17 mouse cellular contexts compared by ENCODE assay signal in the genomic region with DNA sequence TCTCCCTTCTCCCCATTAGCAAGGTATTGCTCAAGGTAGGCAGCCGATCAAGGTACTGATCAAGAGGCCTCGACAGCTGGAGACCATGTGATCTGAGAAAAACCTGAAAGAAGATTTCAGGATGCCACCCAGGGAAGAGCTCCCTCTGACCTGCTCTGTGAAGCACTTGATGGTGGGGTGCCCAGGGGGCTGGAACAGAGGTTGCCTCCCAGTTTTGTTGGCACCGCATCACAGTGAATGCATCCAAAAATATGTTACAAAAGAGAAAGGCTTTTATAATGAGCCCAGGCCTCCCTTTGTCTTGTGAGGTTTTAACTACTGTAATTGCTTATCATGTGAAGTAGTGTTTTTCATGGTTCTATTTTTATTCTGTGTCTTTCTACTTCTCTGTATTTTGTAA.
DNase-seq lines count a peak whose midpoint lies in the region; ATAC-seq and TF ChIP-seq lines count a peak whose summit lies in the region.
"Had no signal": no experiment of that assay in that cellular context is flagged by ENCODE, and none has a peak within 500 bp of the region (broad histone marks: within the 10 kb centered on the region; RNA-seq: fewer than 3 reads in every experiment).

No protein-coding gene starts in this region.

- no peak for TF ChIP-seq POLR2A in olfactory bulb, adult 2 months (IDR thresholded peaks at IDR 0.05; ENCODE audit: insufficient read depth, low read depth, low read length)

- H3K27ac ChIP-seq in forebrain, embryonic 16.5 days (ENCODE audit: low read length) = no peak overlapping the region
- H3K27ac ChIP-seq in forebrain, embryonic 15.5 days (replicated peaks) = no peak overlapping the region
- peak overlapping the region; percentile 69; the same call in 1 of the 2 replicates for H3K27ac ChIP-seq in layer of hippocampus, adult 2 months
- peak overlapping the region; percentile 66; the same call in 1 of the 2 replicates for H3K27ac ChIP-seq in olfactory bulb, adult 2 months (ENCODE audit: insufficient read depth, low read depth, low read length)
- H3K27ac ChIP-seq: hindbrain, embryonic 12.5 days; hindbrain, embryonic 15.5 days had no signal

- WGBS in forebrain, embryonic 16.5 days = 43% methylated on average over 3 of the region's 3 CpGs
- 58% methylated on average over 3 of the region's 3 CpGs for WGBS in forebrain, embryonic 15.5 days
- 30% methylated on average over 3 of the region's 3 CpGs for WGBS in olfactory bulb, adult 2 months

- peaks cover 15% of the 10 kb centered on the region for H3K4me1 ChIP-seq in forebrain, embryonic 16.5 days (replicated peaks; ENCODE audit: control insufficient read depth, insufficient read depth, low read length)
- H3K4me1 ChIP-seq in forebrain, embryonic 15.5 days = peaks cover 30% of the 10 kb centered on the region
- H3K4me1 ChIP-seq in olfactory bulb, adult 2 months (ENCODE audit: control insufficient read depth, insufficient read depth, low read length) = peaks cover 16% of the 10 kb centered on the region
- H3K4me1 ChIP-seq: hindbrain, embryonic 15.5 days had no signal

- no peak overlapping the region for H3K4me2 ChIP-seq in forebrain, embryonic 16.5 days (ENCODE audit: low read length)
- H3K4me2 ChIP-seq in forebrain, embryonic 15.5 days (replicated peaks) = no peak overlapping the region
- H3K4me2 ChIP-seq: heart, embryonic 11.5 days; hindbrain, embryonic 12.5 days; hindbrain, embryonic 15.5 days had no signal

- H3K9me3 ChIP-seq in forebrain, embryonic 16.5 days (ENCODE audit: control insufficient read depth, low read length) = no peaks in the 10 kb centered on the region
- H3K9me3 ChIP-seq in forebrain, embryonic 15.5 days = no peaks in the 10 kb centered on the region
- H3K9me3 ChIP-seq: hindbrain, embryonic 12.5 days; hindbrain, embryonic 15.5 days had no signal

- H3K4me3 ChIP-seq in forebrain, embryonic 16.5 days (replicated peaks; ENCODE audit: low read length) = no peak overlapping the region
- H3K4me3 ChIP-seq in forebrain, embryonic 15.5 days = no peak overlapping the region
- H3K4me3 ChIP-seq in layer of hippocampus, adult 2 months = no peak overlapping the region
- H3K4me3 ChIP-seq in olfactory bulb, adult 2 months (ENCODE audit: insufficient read depth, low read depth, low read length) = no peak overlapping the region
- H3K4me3 ChIP-seq: hindbrain, embryonic 12.5 days; hindbrain, embryonic 15.5 days had no signal

- TF ChIP-seq CTCF in layer of hippocampus, adult 2 months (conservative IDR thresholded peaks at IDR 0.05) = no peak
- no peak for TF ChIP-seq CTCF in olfactory bulb, adult 2 months (IDR thresholded peaks at IDR 0.05; ENCODE audit: insufficient read depth, low read depth, low read length)

- H3K36me3 ChIP-seq in forebrain, embryonic 16.5 days (ENCODE audit: control insufficient read depth, insufficient read depth) = no peaks in the 10 kb centered on the region
- H3K36me3 ChIP-seq in forebrain, embryonic 15.5 days = no peaks in the 10 kb centered on the region
- H3K36me3 ChIP-seq: hindbrain, embryonic 12.5 days; hindbrain, embryonic 15.5 days had no signal

- H3K9ac ChIP-seq in forebrain, embryonic 16.5 days (replicated peaks; ENCODE audit: low read depth, low read length) = no peak overlapping the region
- no peak overlapping the region for H3K9ac ChIP-seq in forebrain, embryonic 15.5 days (replicated peaks)
- H3K9ac ChIP-seq: hindbrain, embryonic 12.5 days; hindbrain, embryonic 15.5 days had no signal

- H3K27me3 ChIP-seq in forebrain, embryonic 16.5 days (replicated peaks; ENCODE audit: control insufficient read depth, insufficient read depth, low read length) = no peaks in the 10 kb centered on the region
- H3K27me3 ChIP-seq in forebrain, embryonic 15.5 days = no peaks in the 10 kb centered on the region
- H3K27me3 ChIP-seq: hindbrain, embryonic 12.5 days; hindbrain, embryonic 15.5 days had no signal

- ATAC-seq in forebrain, embryonic 16.5 days = 0 out of 2 replicates have a peak, but pooled peaks have one; percentile 36
- ATAC-seq in forebrain, embryonic 15.5 days (replicated peaks) = no peak
- ATAC-seq in monocyte, adult 5-6 weeks (replicated peaks; ENCODE audit: insufficient number of reproducible peaks, low FRiP score, low TSS enrichment, poor library complexity, severe bottlenecking) = no peak
- ATAC-seq: CD4-positive, CD25-positive, alpha-beta regulatory T cell, adult 4 months; intestine, postnatal 0 days had no signal

- DNase-seq in layer of hippocampus, adult 2 months (ENCODE audit: low spot score in 2 of 2) = no peak
- no peak for DNase-seq in layer of hippocampus, adult 18-20 months (ENCODE audit: low spot score in 2 of 2)
- DNase-seq: adrenal gland, adult 2 months; adrenal gland, postnatal 14 days; cerebellum, adult 11-12 months; cerebellum, adult 8-10 months; cerebellum, postnatal 36 days; gastrocnemius, postnatal 25 days had no signal

Comparison
In these comparisons a context has a peak if more than half of its experiments do, and no peak if none do; other contexts are left out.
1. H3K27ac ChIP-seq: peak in layer of hippocampus, adult 2 months (single experiment) and olfactory bulb, adult 2 months (single experiment); none in forebrain, embryonic 16.5 days (single experiment) and forebrain, embryonic 15.5 days (single experiment).